Mouse (Mus musculus): ENCODE results near the gene Gm20388.

DNA sequence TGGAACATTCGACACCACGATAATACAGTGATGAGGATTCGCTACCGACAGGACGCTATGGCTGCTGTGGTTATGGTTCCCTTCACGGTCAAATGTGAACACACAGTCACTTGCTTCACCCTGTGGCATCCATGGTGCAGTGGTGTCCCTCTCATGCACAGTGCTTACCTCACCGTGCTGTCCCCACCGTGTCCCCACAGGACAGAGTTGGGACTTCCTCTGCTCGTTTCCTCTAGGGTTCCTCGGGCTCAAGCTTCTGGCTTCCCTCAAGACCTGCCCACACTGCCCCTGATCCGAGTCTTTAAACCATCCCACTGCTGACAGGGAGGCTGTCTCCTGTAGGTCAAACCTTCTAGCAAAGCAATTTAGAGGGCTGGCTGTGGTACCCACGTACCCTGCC lies 2167.7 kb downstream of the Gm20388 start:
- TF ChIP-seq POLR2A (IDR thresholded peaks at IDR 0.05; ENCODE audit: extremely low read depth, insufficient read depth, low read length) (no peak), CTCF (IDR thresholded peaks at IDR 0.05; ENCODE audit: extremely low read depth, insufficient read depth, low read length) (no peak)

All from cortical plate, adult 2 months (tissue).